Mouse (Mus musculus) CH12.LX (cell line): Measurements from ENCODE around the gene Rtn4rl2.

ENCODE experiments used
- CHD1 ChIP-seq: IDR thresholded peaks from 2 replicates; pipeline ENCODE4 v1.6.1; 2012; ENCODE audit warnings: low read depth, low read length, improper control_type of control experiment, inconsistent platforms
- CTCF ChIP-seq, 2 experiments: IDR thresholded peaks in 1 of 2; conservative IDR thresholded peaks in 1 of 2; 2 replicates each; pipeline ENCODE4 v1.5.1; 2011 to 2012; ENCODE audit warnings: low read depth in 2 of 2, low read length in 2 of 2, improper control_type of control experiment in 1 of 2, inconsistent platforms in 1 of 2, mild to moderate bottlenecking in 1 of 2, moderate library complexity in 1 of 2
- EP300 ChIP-seq: IDR thresholded peaks from 2 replicates; pipeline ENCODE4 v1.6.1; 2011; ENCODE audit warnings: low read length, improper control_type of control experiment
- ETS1 ChIP-seq: conservative IDR thresholded peaks from 2 replicates; pipeline ENCODE4 v1.6.1; 2012; ENCODE audit warnings: low read depth, mild to moderate bottlenecking, inconsistent platforms, low read length, improper control_type of control experiment, moderate library complexity
- JUN ChIP-seq: IDR thresholded peaks from 2 replicates; pipeline ENCODE4 v1.6.1; 2011; ENCODE audit warnings: low read depth, mild to moderate bottlenecking, low read length, improper control_type of control experiment, moderate library complexity; ENCODE audit not compliant: insufficient read depth
- MAFK ChIP-seq: IDR thresholded peaks from 2 replicates; pipeline ENCODE4 v1.6.1; 2011; ENCODE audit warnings: low read length, improper control_type of control experiment; ENCODE audit not compliant: insufficient replicate concordance
- MAX ChIP-seq: IDR thresholded peaks from 2 replicates; pipeline ENCODE4 v1.6.1; 2011; ENCODE audit warnings: low read length, improper control_type of control experiment
- POLR2A ChIP-seq: IDR thresholded peaks from 2 replicates; pipeline ENCODE4 v1.6.1; 2011; ENCODE audit warnings: low read depth, mild to moderate bottlenecking, improper control_type of control experiment, low read length
- USF2 ChIP-seq: conservative IDR thresholded peaks from 2 replicates; pipeline ENCODE4 v1.6.1; 2011; ENCODE audit warnings: low read depth, low read length, improper control_type of control experiment

DNA sequence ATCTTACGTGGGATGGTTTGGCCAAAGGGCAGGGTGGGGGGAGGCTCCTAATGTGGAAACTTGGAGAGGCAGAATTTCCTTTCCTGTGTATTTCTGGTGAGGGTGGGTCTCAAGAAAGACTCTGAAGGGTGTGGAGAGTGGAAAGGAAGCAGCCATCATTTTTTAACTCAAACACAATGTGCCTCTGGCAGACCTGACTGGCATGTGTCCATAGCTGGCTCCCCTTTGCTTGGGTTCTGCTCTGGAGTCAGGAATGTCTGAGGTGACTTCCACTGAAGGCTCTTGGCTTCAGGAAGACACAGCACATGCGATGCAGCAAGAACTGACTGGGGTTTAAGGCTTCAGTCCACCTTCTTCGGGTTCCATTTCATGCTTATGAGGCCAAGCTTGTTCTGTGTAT, 28.8 kb upstream of the Rtn4rl2 start:
- TF ChIP-seq CTCF (conservative IDR thresholded peaks at IDR 0.05 in 1 of 2, IDR thresholded peaks at IDR 0.05 in 1 of 2; ENCODE audit: low read depth in 2 of 2, low read length in 2 of 2): no peak
- no peak for TF ChIP-seq EP300
- no peak for TF ChIP-seq ETS1
- TF ChIP-seq JUN: no peak
- TF ChIP-seq POLR2A: no peak
- no peak for TF ChIP-seq MAX
- no peak for TF ChIP-seq CHD1
- TF ChIP-seq MAFK: no peak
- no peak for TF ChIP-seq USF2
